Mouse (Mus musculus): Measurements from ENCODE around the gene Spata31d1a. TPM values are rescaled to one million over a fixed set of nuclear protein-coding genes. Genes with fewer than 3 reads are reported as not detected.
"Not testable (repeated sequence)": the region's sequence is repeated elsewhere in the genome, so short reads cannot be mapped to it uniquely, and the experiment has no call there.

The Spata31d1a gene
- polyA plus RNA-seq, 1 experiment from 2014 or later, result not detected

- Histone ChIP-seq H3K36me3 (ENCODE audit: control insufficient read depth, insufficient read depth, low read length) (no peaks in the 10 kb centered on the region), H3K4me3 (ENCODE audit: low read depth, low read length) (no peak overlapping the region), H3K4me1 (ENCODE audit: control insufficient read depth, insufficient read depth, low read length) (peaks cover 6% of the 10 kb centered on the region; the same call in 1 of the 2 replicates), H3K27me3 (ENCODE audit: control insufficient read depth, insufficient read depth, low read length) (no peaks in the 10 kb centered on the region), H3K9me3 (replicated peaks; ENCODE audit: control insufficient read depth, low read length) (no peaks in the 10 kb centered on the region), H3K27ac (ENCODE audit: low read depth, low read length) (no peak overlapping the region), H3K4me2 (no peak overlapping the region; the same call in 1 of the 2 replicates), H3K9ac (ENCODE audit: low read depth, low read length) (no peak overlapping the region)
- no peak for ATAC-seq (replicated peaks; ENCODE audit: insufficient number of reproducible peaks, low FRiP score, low TSS enrichment)
- 90% methylated on average over 1 of the region's 1 CpGs for WGBS (ENCODE audit: insufficient replicate concordance)
Observed at GRCm38 (mm10) chr13:59719475-59719874, 9.3 kb upstream of the Spata31d1a start.

- H3K27me3 ChIP-seq (ENCODE audit: control insufficient read depth, insufficient read depth, low read length); H3K27ac ChIP-seq (ENCODE audit: low read depth, low read length); H3K9ac ChIP-seq (ENCODE audit: low read depth, low read length); H3K4me2 ChIP-seq; H3K4me3 ChIP-seq (ENCODE audit: low read depth, low read length); ATAC-seq (replicated peaks; ENCODE audit: insufficient number of reproducible peaks, low FRiP score, low TSS enrichment); H3K9me3 ChIP-seq (replicated peaks; ENCODE audit: control insufficient read depth, low read length); H3K4me1 ChIP-seq (ENCODE audit: control insufficient read depth, insufficient read depth, low read length); H3K36me3 ChIP-seq (ENCODE audit: control insufficient read depth, insufficient read depth, low read length): not testable (repeated sequence)
- 36% methylated on average over 6 of the region's 6 CpGs for WGBS (ENCODE audit: insufficient replicate concordance)
Observed at GRCm38 (mm10) chr13:59718857-59719440, 8.8 kb upstream of the Spata31d1a start.

GRCm38 (mm10) chr13:59713710-59714109 lies 3.6 kb upstream of the Spata31d1a start:
- ATAC-seq (replicated peaks; ENCODE audit: insufficient number of reproducible peaks, low FRiP score, low TSS enrichment), result no peak
- H3K27me3 ChIP-seq (ENCODE audit: control insufficient read depth, insufficient read depth, low read length), result peaks cover 5% of the 10 kb centered on the region; the same call in 1 of the 2 replicates
- H3K4me2 ChIP-seq, result no peak overlapping the region
- 40% methylated on average over 3 of the region's 3 CpGs for WGBS (ENCODE audit: insufficient replicate concordance)
- H3K27ac ChIP-seq (ENCODE audit: low read depth, low read length), result no peak overlapping the region
- H3K9me3 ChIP-seq (replicated peaks; ENCODE audit: control insufficient read depth, low read length), result no peaks in the 10 kb centered on the region
- no peaks in the 10 kb centered on the region for H3K4me1 ChIP-seq (ENCODE audit: control insufficient read depth, insufficient read depth, low read length)
- H3K9ac ChIP-seq (ENCODE audit: low read depth, low read length), result no peak overlapping the region
- no peaks in the 10 kb centered on the region for H3K36me3 ChIP-seq (ENCODE audit: control insufficient read depth, insufficient read depth, low read length)
- no peak overlapping the region for H3K4me3 ChIP-seq (ENCODE audit: low read depth, low read length)

- not testable (repeated sequence) for H3K27ac ChIP-seq (ENCODE audit: low read depth, low read length); H3K9ac ChIP-seq (ENCODE audit: low read depth, low read length); H3K36me3 ChIP-seq (ENCODE audit: control insufficient read depth, insufficient read depth, low read length); H3K27me3 ChIP-seq (ENCODE audit: control insufficient read depth, insufficient read depth, low read length); H3K9me3 ChIP-seq (replicated peaks; ENCODE audit: control insufficient read depth, low read length); H3K4me3 ChIP-seq (ENCODE audit: low read depth, low read length); ATAC-seq (replicated peaks; ENCODE audit: insufficient number of reproducible peaks, low FRiP score, low TSS enrichment); H3K4me1 ChIP-seq (ENCODE audit: control insufficient read depth, insufficient read depth, low read length); H3K4me2 ChIP-seq
- 67% methylated on average over 3 of the region's 3 CpGs for WGBS (ENCODE audit: insufficient replicate concordance)
Observed at GRCm38 (mm10) chr13:59711984-59712383, 1.9 kb upstream of the Spata31d1a start, which contains the start of gene Spata31d1b. Gene Spata31d1b (plus strand): TSS chr13:59712284.

GRCm38 (mm10) chr13:59704562-59704961 lies 5.6 kb downstream of the Spata31d1a start:
- 33% methylated on average over 12 of the region's 12 CpGs for WGBS (ENCODE audit: insufficient replicate concordance)
- H3K9ac ChIP-seq (ENCODE audit: low read depth, low read length), result no peak overlapping the region
- H3K9me3 ChIP-seq (replicated peaks; ENCODE audit: control insufficient read depth, low read length), result no peaks in the 10 kb centered on the region
- no peak overlapping the region; the same call in 1 of the 2 replicates for H3K4me2 ChIP-seq
- H3K27ac ChIP-seq (ENCODE audit: low read depth, low read length), result no peak overlapping the region
- H3K4me3 ChIP-seq (ENCODE audit: low read depth, low read length), result no peak overlapping the region
- H3K27me3 ChIP-seq (ENCODE audit: control insufficient read depth, insufficient read depth, low read length), result no peaks in the 10 kb centered on the region; the same call in 1 of the 2 replicates
- no peaks in the 10 kb centered on the region for H3K36me3 ChIP-seq (ENCODE audit: control insufficient read depth, insufficient read depth, low read length)
- ATAC-seq (replicated peaks; ENCODE audit: insufficient number of reproducible peaks, low FRiP score, low TSS enrichment), result no peak; the same call in 1 of the 2 replicates
- H3K4me1 ChIP-seq (ENCODE audit: control insufficient read depth, insufficient read depth, low read length), result peaks cover 7% of the 10 kb centered on the region

GRCm38 (mm10) chr13:59703514-59703913 lies 6.6 kb downstream of the Spata31d1a start:
- no peak overlapping the region for H3K9ac ChIP-seq (ENCODE audit: low read depth, low read length)
- no peak for ATAC-seq (replicated peaks; ENCODE audit: insufficient number of reproducible peaks, low FRiP score, low TSS enrichment)
- no peaks in the 10 kb centered on the region; the same call in 1 of the 2 replicates for H3K27me3 ChIP-seq (ENCODE audit: control insufficient read depth, insufficient read depth, low read length)
- no peak overlapping the region for H3K27ac ChIP-seq (ENCODE audit: low read depth, low read length)
- peaks cover 7% of the 10 kb centered on the region for H3K4me1 ChIP-seq (ENCODE audit: control insufficient read depth, insufficient read depth, low read length)
- no peak overlapping the region for H3K4me2 ChIP-seq
- H3K4me3 ChIP-seq (ENCODE audit: low read depth, low read length), result no peak overlapping the region
- H3K36me3 ChIP-seq (ENCODE audit: control insufficient read depth, insufficient read depth, low read length), result no peaks in the 10 kb centered on the region
- WGBS (ENCODE audit: insufficient replicate concordance), result 71% methylated on average over 12 of the region's 12 CpGs
- no peaks in the 10 kb centered on the region for H3K9me3 ChIP-seq (replicated peaks; ENCODE audit: control insufficient read depth, low read length)

GRCm38 (mm10) chr13:59700137-59700536 lies 10.0 kb downstream of the Spata31d1a start:
- H3K27me3 ChIP-seq (ENCODE audit: control insufficient read depth, insufficient read depth, low read length); H3K9ac ChIP-seq (ENCODE audit: low read depth, low read length); H3K4me1 ChIP-seq (ENCODE audit: control insufficient read depth, insufficient read depth, low read length); H3K4me2 ChIP-seq; ATAC-seq (replicated peaks; ENCODE audit: insufficient number of reproducible peaks, low FRiP score, low TSS enrichment); H3K4me3 ChIP-seq (ENCODE audit: low read depth, low read length); H3K27ac ChIP-seq (ENCODE audit: low read depth, low read length); H3K9me3 ChIP-seq (replicated peaks; ENCODE audit: control insufficient read depth, low read length); H3K36me3 ChIP-seq (ENCODE audit: control insufficient read depth, insufficient read depth, low read length): not testable (repeated sequence)
- WGBS (ENCODE audit: insufficient replicate concordance), result 42% methylated on average over 1 of the region's 1 CpGs

- Histone ChIP-seq H3K27ac (ENCODE audit: low read depth, low read length) (no peak overlapping the region), H3K4me1 (ENCODE audit: control insufficient read depth, insufficient read depth, low read length) (no peaks in the 10 kb centered on the region), H3K9ac (ENCODE audit: low read depth, low read length) (no peak overlapping the region), H3K4me3 (ENCODE audit: low read depth, low read length) (no peak overlapping the region), H3K4me2 (no peak overlapping the region), H3K27me3 (ENCODE audit: control insufficient read depth, insufficient read depth, low read length) (no peaks in the 10 kb centered on the region; the same call in 1 of the 2 replicates), H3K36me3 (ENCODE audit: control insufficient read depth, insufficient read depth, low read length) (no peaks in the 10 kb centered on the region), H3K9me3 (replicated peaks; ENCODE audit: control insufficient read depth, low read length) (no peaks in the 10 kb centered on the region)
- no peak for ATAC-seq (replicated peaks; ENCODE audit: insufficient number of reproducible peaks, low FRiP score, low TSS enrichment)
- WGBS (ENCODE audit: insufficient replicate concordance), result 89% methylated on average over 8 of the region's 8 CpGs
Observed at GRCm38 (mm10) chr13:59699131-59699530, 11.0 kb downstream of the Spata31d1a start.

GRCm38 (mm10) chr13:59695781-59696180 lies 14.3 kb downstream of the Spata31d1a start:
- no peak overlapping the region for H3K9ac ChIP-seq (ENCODE audit: low read depth, low read length)
- no peak for ATAC-seq (replicated peaks; ENCODE audit: insufficient number of reproducible peaks, low FRiP score, low TSS enrichment)
- H3K4me1 ChIP-seq (ENCODE audit: control insufficient read depth, insufficient read depth, low read length), result no peaks in the 10 kb centered on the region
- WGBS (ENCODE audit: insufficient replicate concordance), result 85% methylated on average over 7 of the region's 7 CpGs
- H3K4me2 ChIP-seq, result no peak overlapping the region
- H3K27ac ChIP-seq (ENCODE audit: low read depth, low read length), result no peak overlapping the region
- H3K27me3 ChIP-seq (ENCODE audit: control insufficient read depth, insufficient read depth, low read length), result no peaks in the 10 kb centered on the region
- no peaks in the 10 kb centered on the region for H3K36me3 ChIP-seq (ENCODE audit: control insufficient read depth, insufficient read depth, low read length)
- H3K4me3 ChIP-seq (ENCODE audit: low read depth, low read length), result no peak overlapping the region
- H3K9me3 ChIP-seq (replicated peaks; ENCODE audit: control insufficient read depth, low read length), result no peaks in the 10 kb centered on the region
